Mouse (Mus musculus): ENCODE data around the gene Pelo.

Gene Pelo

GRCm38 (mm10) chr13:115096965-115097364 lies 7.0 kb upstream of the Pelo start:
- DNase-seq (ENCODE audit: low spot score in 2 of 2): no peak

- no peak for DNase-seq (ENCODE audit: low spot score in 2 of 2)
Measured at GRCm38 (mm10) chr13:115096216-115096615, 6.2 kb upstream of the Pelo start.

GRCm38 (mm10) chr13:115095392-115095791 lies 5.4 kb upstream of the Pelo start:
- DNase-seq (ENCODE audit: low spot score in 2 of 2): no peak

GRCm38 (mm10) chr13:115091511-115091910 lies 1.5 kb upstream of the Pelo start:
- DNase-seq (ENCODE audit: low spot score in 2 of 2): no peak

- no peak for DNase-seq (ENCODE audit: low spot score in 2 of 2)
Measured at GRCm38 (mm10) chr13:115090977-115091445, 1.0 kb upstream of the Pelo start.

GRCm38 (mm10) chr13:115089395-115090025 lies 476 bp downstream of the Pelo start:
- no peak for DNase-seq (ENCODE audit: low spot score in 2 of 2)

DNA sequence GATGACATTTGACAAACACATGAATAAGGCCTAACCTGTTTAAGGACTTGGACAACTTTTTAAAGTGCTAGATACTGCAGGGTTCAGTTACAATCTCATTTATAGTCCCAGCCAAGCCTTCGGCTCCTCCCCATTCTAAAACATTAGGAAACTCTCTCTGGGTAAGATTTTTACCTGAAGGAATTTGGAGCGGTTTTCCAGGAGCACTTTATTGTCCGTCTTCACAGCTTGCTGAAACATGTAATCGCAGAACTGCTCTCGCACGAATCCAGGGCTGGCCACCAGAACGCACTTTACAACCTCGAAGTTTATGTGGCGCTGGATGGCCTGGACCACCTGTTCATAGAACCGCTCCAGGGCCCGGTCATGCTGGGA lies 979 bp downstream of the Pelo start:
- DNase-seq (ENCODE audit: low spot score in 2 of 2): no peak

DNA sequence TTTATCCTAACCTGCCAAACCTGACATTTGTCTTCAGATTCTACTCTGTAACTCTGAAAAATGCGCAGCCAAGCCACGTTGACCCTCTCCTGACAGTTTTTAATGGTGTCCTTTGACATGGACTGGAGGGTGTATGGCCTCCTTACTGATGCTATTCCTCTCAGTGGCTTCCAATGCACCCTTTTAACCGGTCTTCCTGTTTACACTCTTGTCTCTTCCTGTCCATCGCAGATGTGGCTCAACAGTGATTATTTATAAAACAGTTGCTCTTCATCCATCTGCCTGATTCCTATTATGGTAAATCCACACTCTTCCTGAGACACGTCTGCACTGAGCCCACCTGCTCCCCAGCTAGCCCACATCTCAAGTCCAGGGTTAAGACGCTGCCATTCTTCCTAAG lies 4.0 kb downstream of the Pelo start:
- DNase-seq (ENCODE audit: low spot score in 2 of 2): no peak

GRCm38 (mm10) chr13:115082339-115082738 lies 7.6 kb downstream of the Pelo start:
- no peak for DNase-seq (ENCODE audit: low spot score in 2 of 2)

GRCm38 (mm10) chr13:115079996-115080585 lies 9.9 kb downstream of the Pelo start:
- no peak for DNase-seq (ENCODE audit: low spot score in 2 of 2)

DNA sequence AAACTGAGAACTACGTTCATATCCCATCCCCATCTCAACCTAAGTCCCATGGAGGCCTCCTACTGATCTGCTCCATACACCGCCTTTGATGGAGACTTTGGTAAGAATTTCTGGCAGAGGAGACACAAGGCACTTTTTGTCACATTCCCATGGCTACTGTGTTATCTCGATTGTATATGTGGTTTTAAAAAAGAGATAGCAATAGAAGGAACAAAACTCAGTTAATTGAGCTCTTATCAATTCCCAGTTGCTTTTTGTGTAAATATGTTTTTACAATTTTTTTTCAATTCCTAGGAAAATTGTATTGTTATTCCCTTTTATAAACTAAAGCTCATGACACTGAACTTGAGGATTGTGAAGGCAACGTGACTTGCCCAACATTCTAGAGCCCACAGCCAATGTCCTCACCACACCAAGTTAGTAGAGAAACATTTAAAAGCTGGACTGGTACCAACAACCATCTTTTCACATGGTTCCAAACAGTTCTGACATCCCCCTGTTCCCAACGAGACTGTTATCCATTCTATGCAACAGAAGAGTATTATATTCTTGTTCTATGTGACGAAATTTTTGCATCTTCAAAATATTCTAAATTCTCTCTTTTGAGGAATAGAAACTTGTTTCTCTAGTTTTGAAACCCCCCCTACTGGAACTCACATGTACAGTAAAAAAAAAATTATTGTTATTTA lies 10.8 kb downstream of the Pelo start:
- DNase-seq (ENCODE audit: low spot score in 2 of 2): no peak

GRCm38 (mm10) chr13:115077346-115078134 lies 12.4 kb downstream of the Pelo start:
- DNase-seq (ENCODE audit: low spot score in 2 of 2): no peak

DNA sequence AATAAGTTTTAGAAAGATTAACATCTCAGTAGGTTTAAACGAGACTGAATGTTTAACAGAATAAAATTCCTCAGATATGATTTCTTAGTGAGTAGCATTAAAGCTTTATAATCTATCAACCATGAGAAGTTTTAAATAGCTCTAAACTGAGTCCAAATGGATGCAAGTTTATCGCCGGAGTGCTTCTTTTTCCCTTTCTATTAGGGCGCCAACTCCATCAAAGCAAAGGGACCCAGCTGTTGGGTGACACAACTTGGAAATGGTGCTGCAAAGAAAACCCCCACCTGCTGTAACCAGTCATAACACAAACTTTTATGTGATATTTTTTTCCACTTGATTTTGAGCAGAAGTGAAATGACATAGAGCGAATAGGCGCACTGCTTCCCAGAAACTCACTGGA lies 17.6 kb downstream of the Pelo start:
- no peak for DNase-seq (ENCODE audit: low spot score in 2 of 2)

GRCm38 (mm10) chr13:115071431-115071830 lies 18.6 kb downstream of the Pelo start:
- no peak for DNase-seq (ENCODE audit: low spot score in 2 of 2)

DNA sequence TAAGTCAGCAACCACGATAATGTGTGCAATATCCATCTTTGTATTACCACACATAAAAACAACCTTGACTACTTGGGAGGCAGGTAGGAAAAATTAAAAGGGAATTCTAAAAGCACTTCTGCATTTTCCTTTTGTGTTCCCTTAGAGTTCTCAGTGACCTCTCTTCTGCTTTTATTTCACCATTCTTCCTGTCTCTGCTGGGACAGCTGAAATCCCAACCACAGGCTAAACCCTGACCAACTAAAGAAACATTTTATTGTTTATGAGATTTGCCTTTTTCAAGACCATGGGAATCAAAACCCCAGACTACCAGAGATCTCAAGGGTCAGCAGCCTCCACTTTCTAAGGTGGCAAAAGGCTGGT lies 22.0 kb downstream of the Pelo start:
- no peak for DNase-seq (ENCODE audit: low spot score in 2 of 2)

- DNase-seq (ENCODE audit: low spot score in 2 of 2): no peak
Measured at GRCm38 (mm10) chr13:115067324-115067967, 22.5 kb downstream of the Pelo start.

DNA sequence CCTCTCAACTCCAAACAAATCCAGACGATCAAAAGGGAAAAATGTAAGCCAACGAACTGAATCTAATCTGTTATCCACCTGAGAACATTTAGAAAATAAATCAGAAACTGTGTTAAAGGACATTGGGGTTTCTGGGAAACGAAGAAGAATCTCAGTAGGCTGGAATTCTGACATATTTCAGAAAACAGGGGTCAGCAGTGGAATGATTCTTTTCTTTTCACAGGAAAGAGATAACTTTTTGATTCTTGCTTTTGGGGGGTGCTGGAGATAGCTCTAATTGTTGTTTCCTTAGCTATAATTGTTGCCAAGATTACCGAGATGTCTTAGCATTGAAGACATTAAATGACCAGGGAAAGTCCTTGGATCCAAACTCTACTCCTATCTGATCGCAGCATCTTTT lies 32.4 kb downstream of the Pelo start:
- DNase-seq (ENCODE audit: low spot score in 2 of 2): no peak

DNA sequence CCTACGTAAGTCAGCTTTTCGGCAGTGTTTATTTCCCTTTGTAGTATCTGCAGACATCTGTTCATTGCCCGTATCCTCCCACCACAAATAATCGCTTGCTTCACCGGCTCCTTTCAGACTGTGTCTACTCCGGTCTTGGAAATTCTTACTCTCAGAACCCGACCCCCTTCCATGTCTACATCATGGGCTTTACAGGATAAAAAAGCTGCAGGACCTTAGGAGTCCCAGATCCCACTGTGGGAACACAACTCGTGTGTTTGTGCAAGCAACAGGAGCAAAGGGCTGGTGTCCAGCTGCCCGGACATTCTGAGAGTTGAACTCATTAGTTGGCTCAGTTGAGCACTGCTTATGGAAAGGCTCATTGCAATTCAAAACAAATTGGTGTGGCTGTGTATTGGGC lies 35.2 kb downstream of the Pelo start:
- DNase-seq (ENCODE audit: low spot score in 2 of 2): peak in 1 of 2 experiments; percentile 7

DNA sequence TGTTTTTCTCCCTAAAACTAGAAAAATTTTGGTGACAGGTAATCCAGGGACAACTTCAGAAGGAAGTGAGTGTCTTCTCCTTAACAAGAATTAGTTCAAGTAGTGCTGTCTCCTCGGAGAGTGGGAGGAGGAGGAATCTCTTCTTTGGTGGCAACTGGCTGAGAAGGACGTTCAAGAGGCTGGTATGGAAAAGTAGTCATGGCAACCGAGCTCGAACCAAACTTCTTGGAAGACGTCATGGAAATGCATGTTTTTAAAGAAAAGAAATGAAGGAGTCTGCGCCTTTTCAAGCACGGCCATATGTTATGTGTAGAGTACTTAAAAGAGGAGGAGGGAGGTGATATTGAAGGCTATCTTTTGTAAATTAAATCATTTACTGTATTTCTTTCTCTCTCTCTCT lies 37.4 kb downstream of the Pelo start:
- peak; percentile 19 to 53 for DNase-seq (ENCODE audit: low spot score in 2 of 2)

DNA sequence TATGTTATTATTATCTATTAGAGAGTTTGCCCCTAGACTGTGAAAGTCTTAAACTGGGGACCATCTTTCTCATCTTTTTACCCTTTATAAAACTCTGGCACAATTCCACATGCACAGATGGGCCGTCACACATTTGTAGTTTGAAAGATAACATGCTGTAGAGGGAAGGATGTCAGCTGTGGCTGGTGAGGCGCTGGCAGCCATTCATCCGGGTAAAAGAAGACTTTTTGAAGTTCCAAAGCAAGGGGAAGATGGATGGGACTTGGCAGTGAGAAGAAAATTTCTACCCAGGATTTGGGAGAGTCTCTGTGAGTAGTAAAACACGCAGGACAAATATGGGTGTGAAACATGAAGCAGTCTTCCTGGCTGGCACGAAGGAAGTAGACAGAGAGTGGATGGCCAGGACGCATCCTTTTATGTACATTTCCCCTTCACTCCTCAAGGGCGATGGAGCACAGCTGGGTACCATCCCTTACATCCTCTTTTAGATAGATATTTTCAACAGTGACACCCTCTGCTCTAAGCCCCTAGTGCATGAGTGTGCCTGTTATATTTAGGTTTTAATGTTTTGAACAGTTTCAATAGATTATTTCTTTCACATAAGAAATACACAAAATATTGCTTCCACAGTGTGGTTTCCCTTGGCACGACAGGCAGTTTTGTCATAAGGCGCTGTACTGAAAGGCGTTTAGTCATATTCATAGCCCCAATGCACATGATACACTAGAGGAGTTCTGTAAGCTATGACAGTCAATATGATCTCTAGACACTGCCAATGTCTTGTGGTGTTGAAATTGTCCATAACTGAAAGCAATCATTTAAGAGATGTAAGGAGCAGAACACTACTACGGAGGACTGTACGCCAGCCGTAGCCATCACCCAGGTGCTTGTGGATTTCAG lies 39.1 kb downstream of the Pelo start:
- DNase-seq (ENCODE audit: low spot score in 2 of 2): no peak

DNA sequence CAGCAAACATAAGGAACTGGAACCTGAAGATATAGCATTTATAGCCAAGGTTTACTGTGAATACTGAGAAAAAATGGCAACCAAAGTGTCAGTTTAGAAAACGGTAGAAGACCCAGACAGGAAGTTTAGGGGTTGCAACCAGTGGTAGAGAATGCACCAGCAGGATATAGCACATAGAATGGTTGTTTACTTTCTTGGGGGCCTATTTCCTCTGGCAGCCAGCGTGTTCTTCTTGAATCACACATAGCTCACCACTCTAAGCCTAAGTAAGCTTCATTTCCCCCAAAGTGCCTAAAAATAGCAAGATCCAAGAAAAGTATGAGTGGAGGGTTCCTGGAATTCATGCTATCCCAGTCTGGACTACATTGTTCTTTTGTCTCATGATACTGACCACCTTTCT lies 47.3 kb downstream of the Pelo start:
- no peak for DNase-seq (ENCODE audit: low spot score in 2 of 2)
